Mouse (Mus musculus): ENCODE measurements around the gene Vash1. TPM values are rescaled to one million over a fixed set of nuclear protein-coding genes. Genes with fewer than 3 reads are reported as not detected.

The Vash1 gene
- polyA plus RNA-seq, 1 experiment: not detected

DNA sequence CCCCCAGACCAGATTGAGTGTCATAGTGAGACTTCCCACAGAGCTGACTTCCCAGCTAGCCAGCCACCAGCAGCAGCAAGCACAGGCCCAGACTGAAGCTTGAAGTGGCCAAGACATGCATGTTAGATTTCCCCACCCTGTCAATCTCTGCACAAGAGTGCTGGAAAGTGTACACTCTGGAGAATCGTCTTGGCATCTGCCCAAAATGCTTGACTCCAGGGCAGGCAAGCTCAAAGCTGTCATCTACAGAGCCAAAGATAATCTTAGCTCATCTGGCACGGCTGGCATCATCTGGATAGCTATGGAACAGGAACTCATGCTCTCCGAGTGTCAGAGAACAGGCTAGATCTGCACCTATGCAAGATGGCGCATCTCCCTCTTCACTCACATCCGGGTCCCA, 43.0 kb downstream of the Vash1 start:
- Histone ChIP-seq H3K27ac (ENCODE audit: insufficient read depth, low read depth, low read length) (no peak overlapping the region), H3K4me3 (ENCODE audit: insufficient read depth, low read depth, low read length) (no peak overlapping the region), H3K4me1 (ENCODE audit: control insufficient read depth, insufficient read depth, low read length) (peaks cover 12% of the 10 kb centered on the region)
- 82% methylated on average over 5 of the region's 5 CpGs for WGBS
- no peak for TF ChIP-seq CTCF (IDR thresholded peaks at IDR 0.05; ENCODE audit: insufficient read depth, low read depth, low read length)
- TF ChIP-seq POLR2A (IDR thresholded peaks at IDR 0.05; ENCODE audit: insufficient read depth, low read depth, low read length): no peak

DNA sequence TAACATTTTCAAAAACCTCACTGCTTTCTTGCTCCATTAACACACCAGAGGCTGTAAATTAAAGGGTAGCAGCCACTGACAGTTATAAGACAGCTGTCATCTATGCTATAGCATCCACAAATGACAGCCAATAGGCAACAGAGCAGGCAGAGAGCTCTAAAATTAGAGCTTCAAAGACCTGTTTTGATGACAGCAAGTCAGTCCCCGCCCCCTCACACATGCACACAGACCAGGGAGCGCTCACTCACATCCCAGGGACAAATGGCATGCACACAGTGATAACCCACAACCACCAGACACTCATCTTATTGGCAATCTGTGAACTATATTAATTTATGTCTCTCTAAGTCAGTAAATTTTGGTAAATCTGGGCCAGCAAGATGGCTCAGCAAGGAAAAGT, 45.8 kb downstream of the Vash1 start:
- no peak overlapping the region for H3K4me3 ChIP-seq (ENCODE audit: insufficient read depth, low read depth, low read length)
- TF ChIP-seq POLR2A (IDR thresholded peaks at IDR 0.05; ENCODE audit: insufficient read depth, low read depth, low read length) (no peak), CTCF (IDR thresholded peaks at IDR 0.05; ENCODE audit: insufficient read depth, low read depth, low read length) (no peak)
- 79% methylated on average over 2 of the region's 2 CpGs for WGBS

DNA sequence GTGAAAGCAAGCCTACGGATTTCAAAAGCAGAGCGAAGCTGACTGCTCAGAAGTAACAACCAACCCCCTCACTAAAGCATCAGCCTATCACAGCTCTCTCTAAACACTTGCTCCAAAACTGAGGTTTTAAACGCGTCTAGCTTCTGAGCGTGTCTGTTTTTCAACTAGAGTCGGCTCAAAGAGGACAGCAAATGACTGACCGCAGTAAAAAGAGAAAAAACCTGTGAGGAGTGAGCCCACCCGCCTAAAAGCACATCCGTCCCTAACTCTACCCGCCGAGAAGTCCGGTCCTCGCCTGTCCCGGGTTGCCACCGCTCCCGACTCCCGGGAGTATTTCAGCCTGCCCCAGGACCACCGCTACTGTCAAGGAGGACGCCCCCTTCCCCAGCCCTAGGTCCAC, 47.2 kb downstream of the Vash1 start:
- Histone ChIP-seq H3K27ac (ENCODE audit: insufficient read depth, low read depth, low read length) (no peak overlapping the region), H3K4me1 (ENCODE audit: control insufficient read depth, insufficient read depth, low read length) (peaks cover 12% of the 10 kb centered on the region), H3K4me3 (ENCODE audit: insufficient read depth, low read depth, low read length) (peak overlapping the region; percentile 74)
- TF ChIP-seq CTCF (IDR thresholded peaks at IDR 0.05; ENCODE audit: insufficient read depth, low read depth, low read length): no peak
- TF ChIP-seq POLR2A (IDR thresholded peaks at IDR 0.05; ENCODE audit: insufficient read depth, low read depth, low read length): no peak
- WGBS: under 1% methylated on average over 19 of the region's 19 CpGs

More for the DNA sequence above, 45.8 kb downstream of the Vash1 start:
- Histone ChIP-seq H3K4me1 (ENCODE audit: control insufficient read depth, insufficient read depth, low read length) (peaks cover 12% of the 10 kb centered on the region), H3K27ac (ENCODE audit: insufficient read depth, low read depth, low read length) (no peak overlapping the region)

DNA sequence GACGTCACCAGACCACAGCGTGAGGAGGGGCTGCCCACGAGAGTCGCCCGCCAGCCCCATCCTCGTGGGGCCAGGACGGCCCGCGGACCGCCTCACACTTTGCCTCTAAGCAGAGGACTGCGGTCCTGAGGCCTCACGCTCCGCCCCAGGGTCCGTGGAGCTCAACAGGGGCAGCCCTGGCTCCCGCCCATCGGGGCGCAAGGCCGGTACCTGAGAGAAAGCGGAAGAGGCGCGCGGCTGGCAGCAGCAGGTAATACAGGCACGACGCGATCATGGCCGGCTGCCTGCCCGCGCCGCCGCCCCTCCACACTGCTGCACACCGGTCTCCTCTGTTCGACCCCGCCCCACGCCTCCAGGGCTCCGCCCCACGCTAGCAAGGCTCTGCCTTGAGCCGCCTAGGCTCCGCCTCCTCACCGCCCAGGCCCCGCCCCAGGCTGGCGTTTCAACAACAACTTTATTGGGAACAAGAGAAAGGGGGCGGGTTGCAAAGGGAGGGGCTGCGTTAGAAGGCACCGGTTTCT, 47.7 kb downstream of the Vash1 start, which contains the start of gene Angel1:
Gene Angel1, minus strand, starts transcription at position 341 of the 521 bp plus-strand sequence.
- TF ChIP-seq POLR2A (IDR thresholded peaks at IDR 0.05; ENCODE audit: insufficient read depth, low read depth, low read length): peak; percentile 47; the same call in 1 of the 2 replicates
- no peak for TF ChIP-seq CTCF (IDR thresholded peaks at IDR 0.05; ENCODE audit: insufficient read depth, low read depth, low read length)
- no peak within 1 kb of the TSS for H3K27ac ChIP-seq (ENCODE audit: insufficient read depth, low read depth, low read length)
- WGBS: under 1% methylated on average over 44 of the region's 44 CpGs

DNA sequence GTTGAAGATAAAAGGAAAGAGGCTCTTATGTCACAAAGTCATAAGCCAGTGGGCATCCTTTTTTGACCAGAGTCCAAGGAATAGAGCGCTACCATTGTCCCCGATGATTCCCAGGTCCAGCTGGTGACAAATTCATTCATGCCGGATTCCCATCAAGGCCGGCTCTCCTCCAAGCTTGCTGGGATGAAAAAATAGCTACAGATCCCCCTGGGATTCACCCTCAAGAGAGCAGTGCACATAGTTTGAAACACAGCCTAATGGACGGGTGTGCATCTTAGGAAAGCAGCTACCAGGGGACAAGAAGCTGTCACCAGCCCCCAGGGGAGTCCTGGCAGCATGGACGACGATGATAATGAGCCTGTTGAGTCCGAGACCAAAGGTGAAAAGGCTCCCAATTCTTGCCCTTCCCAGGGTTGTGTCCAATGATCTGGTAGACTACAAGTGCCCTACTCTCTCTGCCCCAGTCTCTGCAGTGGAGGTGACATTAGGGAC, 55.9 kb downstream of the Vash1 start, which contains the start of gene Lrrc74a:
Gene Lrrc74a, plus strand, starts transcription at position 51 of the 492 bp plus-strand sequence.
- Histone ChIP-seq H3K4me3 (ENCODE audit: insufficient read depth, low read depth, low read length) (no peak within 1 kb of the TSS), H3K4me1 (ENCODE audit: control insufficient read depth, insufficient read depth, low read length) (no peaks in the 10 kb centered on the region), H3K27ac (ENCODE audit: insufficient read depth, low read depth, low read length) (no peak within 1 kb of the TSS)
- TF ChIP-seq POLR2A (IDR thresholded peaks at IDR 0.05; ENCODE audit: insufficient read depth, low read depth, low read length) (no peak), CTCF (IDR thresholded peaks at IDR 0.05; ENCODE audit: insufficient read depth, low read depth, low read length) (no peak)
- WGBS: 85% methylated on average over 8 of the region's 8 CpGs

More for the DNA sequence above, 47.7 kb downstream of the Vash1 start, which contains the start of gene Angel1:
- H3K4me1 ChIP-seq (ENCODE audit: control insufficient read depth, insufficient read depth, low read length): peaks cover 12% of the 10 kb centered on the region
- peak within 1 kb of the TSS; percentile 74 for H3K4me3 ChIP-seq (ENCODE audit: insufficient read depth, low read depth, low read length)

Other genes starting within 250 kb of the Vash1 start
- not detected in 2 replicates for gene Angel1, start 47.8 kb downstream of the Vash1 start, polyA plus RNA-seq (2012; ENCODE audit: insufficient read depth, insufficient read length, low replicate concordance, missing spikeins)
- not detected in 2 replicates for gene Lrrc74a, start 55.7 kb downstream of the Vash1 start, polyA plus RNA-seq (2012; ENCODE audit: insufficient read depth, insufficient read length, low replicate concordance, missing spikeins)
- gene Irf2bpl, start 206.1 kb downstream of the Vash1 start, polyA plus RNA-seq (2012; ENCODE audit: insufficient read depth, insufficient read length, low replicate concordance, missing spikeins): not detected in 2 replicates

All from olfactory bulb, adult 2 months (tissue).